Mouse (Mus musculus) lung, postnatal 0 days (tissue): ENCODE data around the gene Dcdc2a.

ENCODE experiments used
- CTCF ChIP-seq: IDR thresholded peaks from 2 replicates; pipeline ENCODE4 v1.5.1; 2016; ENCODE audit warnings: antibody characterized with exemption, mild to moderate bottlenecking
- EP300 ChIP-seq: IDR thresholded peaks from 2 replicates; pipeline ENCODE4 v1.6.1; 2016; ENCODE audit warnings: antibody characterized with exemption, mild to moderate bottlenecking, control low read depth

DNA sequence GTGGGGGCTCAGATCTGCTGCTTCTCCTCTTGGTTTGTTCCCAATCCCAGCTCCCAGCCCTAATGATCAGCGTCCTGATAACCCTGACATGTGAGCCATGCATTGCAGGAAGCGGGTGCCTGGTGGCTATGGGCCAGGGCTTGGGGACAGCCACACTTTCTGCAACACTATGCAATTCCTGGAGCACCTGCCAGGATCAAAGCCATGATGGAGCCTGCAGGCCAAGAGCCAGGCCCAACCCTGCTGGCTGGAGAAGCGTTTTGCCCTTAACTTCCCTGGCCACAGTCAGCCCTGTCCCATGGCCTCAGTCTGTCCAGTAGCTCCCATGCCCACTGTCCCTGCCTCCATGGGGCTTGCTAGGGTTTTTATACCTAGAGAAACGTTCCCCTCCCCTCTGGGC lies 33.4 kb upstream of the Dcdc2a start:
- TF ChIP-seq CTCF (no peak), EP300 (no peak)
